Mouse (Mus musculus) yolk sac, embryonic 10.5 days (tissue): ENCODE measurements around the gene Trim14.

ENCODE experiments used
- DNase-seq: peaks from one replicate; pipeline ENCODE4 v3.0.0-alpha.2; 2017; ENCODE audit warnings: low spot score

The Trim14 gene

GRCm38 (mm10) chr4:46527558-46527926 lies 8.4 kb downstream of the Trim14 start:
- peak; percentile 23 for DNase-seq

GRCm38 (mm10) chr4:46526798-46527557 lies 9.0 kb downstream of the Trim14 start:
- no peak for DNase-seq

- DNase-seq: no peak
Observed at GRCm38 (mm10) chr4:46526226-46526625, 9.7 kb downstream of the Trim14 start.

GRCm38 (mm10) chr4:46523324-46523723 lies 12.6 kb downstream of the Trim14 start:
- no peak for DNase-seq

- DNase-seq: no peak
Observed at GRCm38 (mm10) chr4:46521457-46521856, 14.5 kb downstream of the Trim14 start.

GRCm38 (mm10) chr4:46520491-46520890 lies 15.4 kb downstream of the Trim14 start:
- DNase-seq: no peak

GRCm38 (mm10) chr4:46507736-46508460 lies 28.0 kb downstream of the Trim14 start:
- DNase-seq: peak; percentile 64

GRCm38 (mm10) chr4:46506801-46507610 lies 28.9 kb downstream of the Trim14 start:
- peak; percentile 96 for DNase-seq

GRCm38 (mm10) chr4:46505361-46506057 lies 30.4 kb downstream of the Trim14 start:
- no peak for DNase-seq

GRCm38 (mm10) chr4:46503881-46504280 lies 32.1 kb downstream of the Trim14 start:
- DNase-seq: no peak

- no peak for DNase-seq
Observed at GRCm38 (mm10) chr4:46502606-46503502, 33.1 kb downstream of the Trim14 start.

GRCm38 (mm10) chr4:46498976-46499375 lies 37.0 kb downstream of the Trim14 start:
- DNase-seq: no peak

GRCm38 (mm10) chr4:46498511-46498910 lies 37.4 kb downstream of the Trim14 start:
- DNase-seq: peak; percentile 83

GRCm38 (mm10) chr4:46497286-46497892 lies 38.6 kb downstream of the Trim14 start:
- peak; percentile 45 for DNase-seq

- no peak for DNase-seq
Observed at GRCm38 (mm10) chr4:46495543-46495942, 40.4 kb downstream of the Trim14 start.

- no peak for DNase-seq
Observed at GRCm38 (mm10) chr4:46493071-46493470, 42.9 kb downstream of the Trim14 start.

- peak; percentile 94 for DNase-seq
Observed at GRCm38 (mm10) chr4:46489028-46489925, 46.7 kb downstream of the Trim14 start, which contains the start of gene Nans. TSS of gene Nans (plus strand) at chr4:46489248.

GRCm38 (mm10) chr4:46487348-46487747 lies 48.6 kb downstream of the Trim14 start:
- no peak for DNase-seq

- DNase-seq: peak; percentile 60
Observed at GRCm38 (mm10) chr4:46485696-46486417, 50.1 kb downstream of the Trim14 start.
